Mouse (Mus musculus) megakaryocyte, embryonic 14.5 days (primary cell): ENCODE measurements at regions not wholly inside any gene's neighbourhood (a gene's known extent, or its start where the extent isn't known, plus 50 kb on each side); places are given as distances from the start of the nearest gene placed in this dataset.

Source experiments
- FLI1 ChIP-seq: IDR thresholded peaks from 2 replicates; pipeline ENCODE4 v1.6.1; 2012; ENCODE audit warnings: low read length, inconsistent platforms, mixed read lengths
- GATA1 ChIP-seq: IDR thresholded peaks from 3 replicates; pipeline ENCODE4 v1.6.1; 2012; ENCODE audit warnings: mixed read lengths, low read length, inconsistent platforms, borderline replicate concordance

- no peak for TF ChIP-seq GATA1
- no peak for TF ChIP-seq FLI1
These were observed 160.5 kb upstream of the Meis1 start for GRCm38 (mm10) chr11:19179290-19179689.
